Mouse (Mus musculus) spleen, adult 2 months (tissue): Measurements from ENCODE around the gene Creb3l1. TPM values are rescaled to one million over a fixed set of nuclear protein-coding genes. Genes with fewer than 3 reads are reported as not detected.

Source experiments
- DNase-seq, 2 experiments: peaks; one replicate each; pipeline versions ENCODE4 v3.0.0 to v3.0.0-alpha.2; 2012 to 2021; ENCODE audit warnings: low spot score in 2 of 2, low read depth in 1 of 2
- H3K27ac ChIP-seq: fragments of 200-500 bp; 2 replicates; pipeline ENCODE4 v1.5.1; 2012; ENCODE audit warnings: low read length, inconsistent platforms; ENCODE audit not compliant: insufficient read depth
- H3K27me3 ChIP-seq: fragments of 200-500 bp; 2 replicates; pipeline ENCODE4 v1.6.1; 2012; ENCODE audit warnings: mild to moderate bottlenecking, moderate library complexity, low read length, inconsistent platforms; ENCODE audit not compliant: control insufficient read depth, insufficient read depth
- H3K36me3 ChIP-seq: fragments of 200-500 bp; 2 replicates; pipeline ENCODE4 v1.6.1; 2012; ENCODE audit warnings: mild to moderate bottlenecking, low read length, inconsistent platforms; ENCODE audit not compliant: control insufficient read depth, insufficient read depth
- H3K4me1 ChIP-seq: fragments of 200-500 bp; 2 replicates; pipeline ENCODE4 v1.6.1; 2011; ENCODE audit warnings: inconsistent platforms; ENCODE audit not compliant: control insufficient read depth, insufficient read depth, insufficient read length
- H3K4me3 ChIP-seq: fragments of 200-500 bp; 2 replicates; pipeline ENCODE4 v1.5.1; 2011; ENCODE audit warnings: mild to moderate bottlenecking, inconsistent platforms; ENCODE audit not compliant: insufficient read depth, insufficient read length; ENCODE audit errors: extremely low read depth
- CTCF ChIP-seq: fragments of 200-500 bp; IDR thresholded peaks from 2 replicates; pipeline ENCODE4 v1.5.1; 2011; ENCODE audit warnings: mild to moderate bottlenecking, inconsistent platforms; ENCODE audit not compliant: insufficient read depth, insufficient read length, insufficient replicate concordance; ENCODE audit errors: extremely low read depth
- POLR2A ChIP-seq: fragments of 200-500 bp; IDR thresholded peaks from 2 replicates; pipeline ENCODE4 v1.6.1; 2011; ENCODE audit warnings: low read depth, low read length, inconsistent platforms
- WGBS: fragments of 180-500 bp; shearing (Covaris S2); methylation state at CpG from one replicate; pipeline ENCODE4 v1.1.7; 2018; 5-methylcytosine and 5-hydroxymethylcytosine counted together
- polyA plus RNA-seq: library from polyadenylated mRNA; depleted of rRNA; stranded (reverse); fragments of >200 nt; gene quantifications from 2 replicates; pipeline ENCODE4 v1.2.3, GENCODE M21; 2012

Creb3l1 gene
- polyA plus RNA-seq, 1 experiment, result 4.0 TPM

GRCm38 (mm10) chr2:92006491-92006890 is 17.8 kb downstream of the Creb3l1 start:
- TF ChIP-seq CTCF (no peak), POLR2A (no peak)
- no peak for DNase-seq
- Histone ChIP-seq H3K4me1 (no peaks in the 10 kb centered on the region), H3K27me3 (peaks cover 7% of the 10 kb centered on the region; the same call in 1 of the 2 replicates), H3K36me3 (no peaks in the 10 kb centered on the region), H3K27ac (no peak overlapping the region), H3K4me3 (no peak overlapping the region)
- 76% methylated on average over 6 of the region's 6 CpGs for WGBS

DNA sequence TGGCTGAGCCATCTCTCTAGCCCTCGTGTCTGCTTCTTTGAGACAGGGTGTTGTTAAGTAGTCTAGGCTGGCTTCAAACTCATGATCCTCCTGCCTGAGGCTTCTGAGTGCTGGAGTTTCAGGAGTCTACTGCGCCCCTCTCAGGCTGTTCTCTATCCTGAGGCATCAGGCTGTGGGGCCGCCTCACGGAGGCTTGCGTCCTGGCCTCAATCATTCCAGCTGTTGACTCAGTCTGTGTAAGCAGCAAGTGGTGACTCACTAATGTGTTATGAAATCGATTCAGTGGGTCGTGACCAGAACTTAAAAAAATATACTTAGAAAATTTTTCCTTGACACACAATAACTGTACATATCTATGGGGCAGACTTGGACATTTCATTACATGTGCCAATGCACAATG is 19.7 kb downstream of the Creb3l1 start:
- no peak for TF ChIP-seq POLR2A
- TF ChIP-seq CTCF, result no peak
- H3K4me1 ChIP-seq, result no peaks in the 10 kb centered on the region
- WGBS, result 81% methylated on average over 7 of the region's 7 CpGs
- no peak overlapping the region for H3K27ac ChIP-seq
- peaks cover 7% of the 10 kb centered on the region; the same call in 1 of the 2 replicates for H3K27me3 ChIP-seq
- H3K4me3 ChIP-seq, result no peak overlapping the region
- DNase-seq, result no peak
- H3K36me3 ChIP-seq, result no peaks in the 10 kb centered on the region

- Histone ChIP-seq H3K4me1 (no peaks in the 10 kb centered on the region), H3K4me3 (no peak overlapping the region), H3K36me3 (no peaks in the 10 kb centered on the region), H3K27me3 (no peaks in the 10 kb centered on the region), H3K27ac (no peak overlapping the region)
- WGBS, result 84% methylated on average over 16 of the region's 16 CpGs
- TF ChIP-seq POLR2A (no peak), CTCF (no peak)
- no peak for DNase-seq
Observed at GRCm38 (mm10) chr2:91997905-91998608, 26.2 kb downstream of the Creb3l1 start.

GRCm38 (mm10) chr2:91996006-91996405 is 28.3 kb downstream of the Creb3l1 start:
- H3K4me1 ChIP-seq, result no peaks in the 10 kb centered on the region
- H3K4me3 ChIP-seq, result no peak overlapping the region
- no peak for DNase-seq
- no peaks in the 10 kb centered on the region for H3K27me3 ChIP-seq
- no peak overlapping the region for H3K27ac ChIP-seq
- no peaks in the 10 kb centered on the region for H3K36me3 ChIP-seq
- TF ChIP-seq POLR2A (no peak), CTCF (no peak)
- 88% methylated on average over 5 of the region's 5 CpGs for WGBS

DNA sequence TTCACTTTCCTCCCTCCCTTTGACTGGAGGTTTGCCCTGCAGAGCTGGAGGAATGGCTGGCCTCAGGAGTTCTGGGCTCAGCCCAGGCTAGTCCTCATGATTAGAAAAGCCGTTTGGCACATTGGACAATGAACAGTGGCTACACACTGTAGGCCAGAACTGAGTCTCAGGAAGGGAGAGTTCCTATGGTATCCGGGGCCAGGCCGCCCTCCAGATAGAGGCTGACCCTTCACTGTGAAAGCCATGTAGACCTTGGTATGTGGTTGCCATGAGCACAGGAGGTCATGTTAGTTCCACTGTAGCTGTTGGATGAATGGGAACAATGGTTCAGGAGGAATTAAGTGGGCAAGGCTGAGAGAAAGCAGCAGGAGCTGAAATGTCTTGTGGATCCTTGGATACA is 30.9 kb downstream of the Creb3l1 start:
- WGBS, result 87% methylated on average over 3 of the region's 3 CpGs
- TF ChIP-seq POLR2A (no peak), CTCF (no peak)

GRCm38 (mm10) chr2:91989750-91990149 is 34.6 kb downstream of the Creb3l1 start:
- H3K27me3 ChIP-seq, result no peaks in the 10 kb centered on the region
- no peak for DNase-seq
- no peak for TF ChIP-seq CTCF
- TF ChIP-seq POLR2A, result no peak
- no peak overlapping the region for H3K27ac ChIP-seq
- H3K4me1 ChIP-seq, result peaks cover 6% of the 10 kb centered on the region; the same call in 1 of the 2 replicates
- H3K36me3 ChIP-seq, result no peaks in the 10 kb centered on the region
- no peak overlapping the region for H3K4me3 ChIP-seq

More for the DNA sequence above, 30.9 kb downstream of the Creb3l1 start:
- Histone ChIP-seq H3K36me3 (no peaks in the 10 kb centered on the region), H3K4me1 (no peaks in the 10 kb centered on the region), H3K27me3 (no peaks in the 10 kb centered on the region), H3K27ac (no peak overlapping the region), H3K4me3 (no peak overlapping the region)
- DNase-seq, result no peak

DNA sequence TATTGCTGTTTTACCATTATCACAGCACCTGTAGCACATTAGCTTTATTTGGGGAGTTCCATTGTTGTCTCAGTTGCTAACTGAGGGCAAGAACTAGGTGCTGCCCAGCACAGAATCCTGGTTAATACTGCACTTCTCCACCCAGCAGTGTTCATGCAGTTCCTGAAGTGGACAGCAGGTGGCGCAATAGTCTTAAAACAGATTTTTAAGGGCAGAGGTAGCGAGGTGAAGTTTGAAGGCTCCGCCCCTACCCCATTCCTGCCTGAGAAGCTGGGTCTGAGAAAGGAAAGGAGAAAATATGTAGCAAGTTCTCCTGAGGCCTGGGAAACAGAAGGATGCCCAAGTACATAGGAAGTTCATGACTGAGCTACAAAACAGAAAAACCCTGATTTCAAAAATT is 36.8 kb downstream of the Creb3l1 start:
- H3K27me3 ChIP-seq, result no peaks in the 10 kb centered on the region
- H3K4me1 ChIP-seq, result peaks cover 8% of the 10 kb centered on the region; the same call in 1 of the 2 replicates
- no peaks in the 10 kb centered on the region for H3K36me3 ChIP-seq
- no peak overlapping the region for H3K27ac ChIP-seq
- TF ChIP-seq POLR2A (no peak), CTCF (peak; percentile 66; the same call in 1 of the 2 replicates)
- 3% methylated on average over 3 of the region's 3 CpGs for WGBS
- peak; percentile 54 to 80 for DNase-seq
- no peak overlapping the region for H3K4me3 ChIP-seq
